Mouse (Mus musculus): ENCODE measurements around the gene Cdc37l1. TPM values are rescaled to one million over a fixed set of nuclear protein-coding genes. Genes with fewer than 3 reads are reported as not detected.

Gene Cdc37l1
- total RNA-seq, 2 experiments from 2014 or later, result 42.2 to 43.5 TPM

- no peak for DNase-seq (ENCODE audit: low spot score)
Observed at GRCm38 (mm10) chr19:29045956-29046650, 56.0 kb downstream of the Cdc37l1 start.

GRCm38 (mm10) chr19:29046961-29047333, 56.8 kb downstream of the Cdc37l1 start:
- DNase-seq (ENCODE audit: low spot score), result no peak

GRCm38 (mm10) chr19:29047334-29048170, 57.4 kb downstream of the Cdc37l1 start, which contains the start of gene Ak3:
Ak3 (minus strand) TSS chr19:29047961.
- peak; percentile 73 for DNase-seq (ENCODE audit: low spot score)

GRCm38 (mm10) chr19:29049401-29050075, 59.4 kb downstream of the Cdc37l1 start:
- no peak for DNase-seq (ENCODE audit: low spot score)

GRCm38 (mm10) chr19:29050186-29050980, 60.2 kb downstream of the Cdc37l1 start:
- DNase-seq (ENCODE audit: low spot score), result no peak

- no peak for DNase-seq (ENCODE audit: low spot score)
Observed at GRCm38 (mm10) chr19:29052786-29053185, 62.6 kb downstream of the Cdc37l1 start.

GRCm38 (mm10) chr19:29054594-29054993, 64.4 kb downstream of the Cdc37l1 start:
- peak; percentile 51 for DNase-seq (ENCODE audit: low spot score)

- no peak for DNase-seq (ENCODE audit: low spot score)
Observed at GRCm38 (mm10) chr19:29055469-29055868, 65.3 kb downstream of the Cdc37l1 start.

GRCm38 (mm10) chr19:29058741-29059140, 68.6 kb downstream of the Cdc37l1 start:
- DNase-seq (ENCODE audit: low spot score), result no peak

- DNase-seq (ENCODE audit: low spot score), result no peak
Observed at GRCm38 (mm10) chr19:29059688-29060087, 69.5 kb downstream of the Cdc37l1 start.

- no peak for DNase-seq (ENCODE audit: low spot score)
Observed at GRCm38 (mm10) chr19:29060299-29060698, 70.1 kb downstream of the Cdc37l1 start.

- no peak for DNase-seq (ENCODE audit: low spot score)
Observed at GRCm38 (mm10) chr19:29063009-29063408, 72.9 kb downstream of the Cdc37l1 start.

GRCm38 (mm10) chr19:29063577-29064363, 73.6 kb downstream of the Cdc37l1 start:
- peak; percentile 93 for DNase-seq (ENCODE audit: low spot score)

- peak; percentile 47 for DNase-seq (ENCODE audit: low spot score)
Observed at GRCm38 (mm10) chr19:29064451-29065102, 74.4 kb downstream of the Cdc37l1 start.

- peak; percentile 92 for DNase-seq (ENCODE audit: low spot score)
Observed at GRCm38 (mm10) chr19:29066981-29067471, 76.9 kb downstream of the Cdc37l1 start.

GRCm38 (mm10) chr19:29069195-29069594, 79.0 kb downstream of the Cdc37l1 start:
- DNase-seq (ENCODE audit: low spot score), result no peak

GRCm38 (mm10) chr19:29074802-29075201, 84.7 kb downstream of the Cdc37l1 start:
- no peak for DNase-seq (ENCODE audit: low spot score)

All from gastrocnemius, adult 18-20 months (tissue).